In the genomic region with DNA sequence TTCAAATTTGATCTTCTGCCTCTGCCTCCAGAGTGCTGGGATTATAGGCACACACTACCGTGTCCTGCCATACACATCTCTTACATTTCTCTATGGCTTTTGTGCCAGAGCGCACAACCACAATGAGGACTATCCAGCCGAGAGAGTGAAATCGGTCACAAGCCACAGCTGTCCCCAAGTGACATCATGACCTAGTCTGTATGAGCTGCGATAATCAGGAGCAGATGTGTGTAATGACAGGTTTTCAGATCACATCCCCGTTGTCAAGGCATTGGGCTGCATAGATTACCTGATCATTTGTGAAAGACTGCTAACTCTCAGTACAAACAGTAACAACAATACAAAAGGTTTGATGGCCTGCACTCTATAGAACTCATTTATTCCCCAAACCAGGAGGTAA, we compare ENCODE assay signal across 22 mouse cellular contexts. TPM values are rescaled to one million over a fixed set of nuclear protein-coding genes. Genes with fewer than 3 reads are reported as not detected.
DNase-seq lines count a peak whose midpoint lies in the region; ATAC-seq and TF ChIP-seq lines count a peak whose summit lies in the region.
"Had no signal": no experiment of that assay in that cellular context is flagged by ENCODE, and none has a peak within 500 bp of the region (broad histone marks: within the 10 kb centered on the region; RNA-seq: fewer than 3 reads in every experiment).

No protein-coding gene starts in this region.

- no peak overlapping the region for H3K4me3 ChIP-seq in forebrain, embryonic 12.5 days (replicated peaks)
- no peak overlapping the region for H3K4me3 ChIP-seq in forebrain, postnatal 0 days (ENCODE audit: low read depth, low read length)
- H3K4me3 ChIP-seq in left cerebral cortex, adult 2 months = no peak overlapping the region
- no peak overlapping the region for H3K4me3 ChIP-seq in embryonic facial prominence, embryonic 11.5 days (ENCODE audit: low read depth, low read length)
- no peak overlapping the region for H3K4me3 ChIP-seq in limb, embryonic 12.5 days (replicated peaks)
- no peak overlapping the region for H3K4me3 ChIP-seq in neural tube, embryonic 15.5 days (replicated peaks)
- H3K4me3 ChIP-seq: embryonic facial prominence, embryonic 15.5 days; heart, adult 2 months; hindbrain, embryonic 15.5 days; midbrain, embryonic 15.5 days had no signal

- no peak overlapping the region for H3K4me2 ChIP-seq in forebrain, embryonic 12.5 days
- no peak overlapping the region for H3K4me2 ChIP-seq in forebrain, postnatal 0 days (ENCODE audit: low read depth)
- H3K4me2 ChIP-seq in embryonic facial prominence, embryonic 11.5 days (ENCODE audit: low read depth, low read length) = no peak overlapping the region
- H3K4me2 ChIP-seq in limb, embryonic 12.5 days = no peak overlapping the region
- no peak overlapping the region for H3K4me2 ChIP-seq in neural tube, embryonic 15.5 days
- H3K4me2 ChIP-seq: embryonic facial prominence, embryonic 15.5 days; hindbrain, embryonic 15.5 days; midbrain, embryonic 15.5 days had no signal

- ATAC-seq in forebrain, embryonic 12.5 days (ENCODE audit: low FRiP score) = no peak; the same call in 1 of the 2 replicates
- ATAC-seq in forebrain, postnatal 0 days = no peak
- ATAC-seq in embryonic facial prominence, embryonic 11.5 days (replicated peaks; ENCODE audit: insufficient number of reproducible peaks, low FRiP score, low TSS enrichment, low read depth) = no peak
- no peak for ATAC-seq in limb, embryonic 12.5 days (ENCODE audit: insufficient number of reproducible peaks, insufficient read depth, low FRiP score, low TSS enrichment, low read depth)
- no peak for ATAC-seq in neural tube, embryonic 15.5 days (ENCODE audit: low FRiP score)
- ATAC-seq: midbrain, embryonic 15.5 days had no signal

- no peaks in the 10 kb centered on the region for H3K9me3 ChIP-seq in forebrain, embryonic 12.5 days
- no peaks in the 10 kb centered on the region for H3K9me3 ChIP-seq in forebrain, postnatal 0 days (ENCODE audit: low read length)
- H3K9me3 ChIP-seq in embryonic facial prominence, embryonic 11.5 days (replicated peaks; ENCODE audit: control insufficient read depth, low read length) = no peaks in the 10 kb centered on the region
- no peaks in the 10 kb centered on the region for H3K9me3 ChIP-seq in limb, embryonic 12.5 days
- no peaks in the 10 kb centered on the region for H3K9me3 ChIP-seq in neural tube, embryonic 15.5 days (replicated peaks)
- H3K9me3 ChIP-seq: embryonic facial prominence, embryonic 15.5 days; G1E; hindbrain, embryonic 15.5 days; midbrain, embryonic 15.5 days had no signal

- no peak for DNase-seq in forebrain, postnatal 0 days
- DNase-seq in left cerebral cortex, adult 2 months (ENCODE audit: extremely low spot score in 1 of 2, low spot score in 2 of 2) = no peak
- DNase-seq in left cerebral cortex, postnatal 14 days (ENCODE audit: low spot score in 2 of 2) = no peak
- peak; percentile 72 for DNase-seq in embryonic facial prominence, embryonic 11.5 days (ENCODE audit: low spot score)
- no peak for DNase-seq in yolk sac, embryonic 10.5 days (ENCODE audit: low spot score)
- DNase-seq: adrenal gland, postnatal 25 days; cerebellum, adult 11-12 months; cerebellum, postnatal 25 days; gastrocnemius, postnatal 14 days; heart, adult 2 months; kidney, adult 18-20 months; kidney, postnatal 10 days; lung, postnatal 10 days; right cerebral cortex, postnatal 4 days; thymus, postnatal 14 days had no signal

- no peak for TF ChIP-seq CTCF in forebrain, postnatal 0 days (IDR thresholded peaks at IDR 0.05; ENCODE audit: low read depth)
- TF ChIP-seq CTCF in left cerebral cortex, adult 2 months (IDR thresholded peaks at IDR 0.05) = no peak

- H3K36me3 ChIP-seq in forebrain, embryonic 12.5 days (replicated peaks) = no peaks in the 10 kb centered on the region
- 0 out of 2 replicates have a peak, but pooled peaks cover 3% of the 10 kb centered on the region for H3K36me3 ChIP-seq in forebrain, postnatal 0 days (ENCODE audit: insufficient read depth)
- H3K36me3 ChIP-seq in embryonic facial prominence, embryonic 11.5 days (replicated peaks; ENCODE audit: control insufficient read depth, insufficient read depth, low read depth, low read length) = no peaks in the 10 kb centered on the region
- no peaks in the 10 kb centered on the region for H3K36me3 ChIP-seq in limb, embryonic 12.5 days
- H3K36me3 ChIP-seq in neural tube, embryonic 15.5 days = 0 out of 2 replicates have a peak, but pooled peaks cover 11% of the 10 kb centered on the region
- H3K36me3 ChIP-seq: embryonic facial prominence, embryonic 15.5 days; G1E; hindbrain, embryonic 15.5 days had no signal

- H3K9ac ChIP-seq in forebrain, embryonic 12.5 days = no peak overlapping the region
- H3K9ac ChIP-seq in forebrain, postnatal 0 days = no peak overlapping the region
- H3K9ac ChIP-seq in embryonic facial prominence, embryonic 11.5 days (replicated peaks; ENCODE audit: low read length) = no peak overlapping the region
- no peak overlapping the region; the same call in 1 of the 2 replicates for H3K9ac ChIP-seq in limb, embryonic 12.5 days (replicated peaks)
- H3K9ac ChIP-seq in neural tube, embryonic 15.5 days (replicated peaks) = no peak overlapping the region
- H3K9ac ChIP-seq: embryonic facial prominence, embryonic 15.5 days; hindbrain, embryonic 15.5 days; midbrain, embryonic 15.5 days had no signal

- intact Hi-C loops in left cerebral cortex, adult 2 months (cut with DNase I) = no loop called here
- intact Hi-C loops in left cerebral cortex, postnatal 14 days (cut with DNase I) = no loop called here

- H3K4me1 ChIP-seq in forebrain, embryonic 12.5 days = peaks cover 25% of the 10 kb centered on the region
- no peaks in the 10 kb centered on the region for H3K4me1 ChIP-seq in forebrain, postnatal 0 days (ENCODE audit: insufficient read depth)
- peaks cover 2% of the 10 kb centered on the region for H3K4me1 ChIP-seq in embryonic facial prominence, embryonic 11.5 days (ENCODE audit: control insufficient read depth, insufficient read depth, low read length)
- H3K4me1 ChIP-seq in limb, embryonic 12.5 days (replicated peaks) = peaks cover 67% of the 10 kb centered on the region
- H3K4me1 ChIP-seq in neural tube, embryonic 15.5 days = peaks cover 20% of the 10 kb centered on the region

- H3K27me3 ChIP-seq in forebrain, embryonic 12.5 days = no peaks in the 10 kb centered on the region
- no peaks in the 10 kb centered on the region for H3K27me3 ChIP-seq in forebrain, postnatal 0 days (ENCODE audit: insufficient read depth, low read length)
- H3K27me3 ChIP-seq in embryonic facial prominence, embryonic 11.5 days (ENCODE audit: control insufficient read depth, insufficient read depth, low read length) = no peaks in the 10 kb centered on the region
- no peaks in the 10 kb centered on the region for H3K27me3 ChIP-seq in limb, embryonic 12.5 days
- no peaks in the 10 kb centered on the region for H3K27me3 ChIP-seq in neural tube, embryonic 15.5 days (replicated peaks)
- H3K27me3 ChIP-seq: embryonic facial prominence, embryonic 15.5 days; hindbrain, embryonic 15.5 days; midbrain, embryonic 15.5 days had no signal

- WGBS in forebrain, embryonic 12.5 days = 59% methylated on average over 6 of the region's 6 CpGs
- 56% methylated on average over 6 of the region's 6 CpGs for WGBS in forebrain, postnatal 0 days
- WGBS in embryonic facial prominence, embryonic 11.5 days = 36% methylated on average over 6 of the region's 6 CpGs
- WGBS in limb, embryonic 12.5 days = 34% methylated on average over 6 of the region's 6 CpGs
- 64% methylated on average over 6 of the region's 6 CpGs for WGBS in neural tube, embryonic 15.5 days

- H3K27ac ChIP-seq in forebrain, embryonic 12.5 days = 0 out of 2 replicates have a peak overlapping the region, but pooled peaks have one; percentile 65
- H3K27ac ChIP-seq in forebrain, postnatal 0 days (ENCODE audit: low read depth, low read length) = no peak overlapping the region
- H3K27ac ChIP-seq in left cerebral cortex, adult 2 months = peak overlapping the region; percentile 28; the same call in 1 of the 2 replicates
- H3K27ac ChIP-seq in embryonic facial prominence, embryonic 11.5 days (replicated peaks; ENCODE audit: low read depth, low read length) = peak overlapping the region; percentile 53
- H3K27ac ChIP-seq in limb, embryonic 12.5 days = peak overlapping the region; percentile 78
- H3K27ac ChIP-seq in neural tube, embryonic 15.5 days (replicated peaks) = no peak overlapping the region
- H3K27ac ChIP-seq: heart, adult 2 months; hindbrain, embryonic 15.5 days; midbrain, embryonic 15.5 days had no signal

RNA-seq across cellular contexts. Expression of a gene that starts 28.4 kb away (rescaled TPM):
- polyA plus RNA-seq in forebrain, embryonic 12.5 days (2016; fragmentation: Nextera tagmentation; extraction: Ambion mirVana) = 96.4 and 96.9 TPM in 2 replicates
- 48.7 and 51.8 TPM in 2 replicates for total RNA-seq in forebrain, postnatal 0 days (2014; rRNA removed)
- 59.9 and 60.7 TPM in 2 replicates for polyA plus RNA-seq in forebrain, postnatal 0 days (2015; fragmentation: Nextera tagmentation; extraction: Ambion mirVana)
- 10 to 100 TPM; 25.9 to 28.8 TPM for total RNA-seq in left cerebral cortex, adult 2 months (2021)
- 10 to 100 TPM; 22.6 to 27.0 TPM for total RNA-seq in left cerebral cortex, postnatal 14 days (2021)
- 87.8 and 93.4 TPM in 2 replicates for polyA plus RNA-seq in embryonic facial prominence, embryonic 11.5 days (2014; fragmentation: Nextera tagmentation; extraction: Ambion mirVana)
- polyA plus RNA-seq in limb, embryonic 12.5 days (2016; fragmentation: Nextera tagmentation; extraction: Ambion mirVana) = 96.0 and 99.2 TPM in 2 replicates
- polyA plus RNA-seq in neural tube, embryonic 15.5 days (2015; fragmentation: Nextera tagmentation; extraction: Ambion mirVana) = 69.7 and 73.1 TPM in 2 replicates

RNA-seq across cellular contexts. Expression of a gene that starts 55.6 kb away (rescaled TPM):
- polyA plus RNA-seq in forebrain, embryonic 12.5 days (2016; fragmentation: Nextera tagmentation; extraction: Ambion mirVana) = 12.3 and 14.2 TPM in 2 replicates
- 66.9 and 68.7 TPM in 2 replicates for total RNA-seq in forebrain, postnatal 0 days (2014; rRNA removed)
- 11.7 and 12.2 TPM in 2 replicates for polyA plus RNA-seq in forebrain, postnatal 0 days (2015; fragmentation: Nextera tagmentation; extraction: Ambion mirVana)
- total RNA-seq in left cerebral cortex, adult 2 months (2021) = 100 to 1,000 TPM; 113 to 119 TPM
- total RNA-seq in left cerebral cortex, postnatal 14 days (2021) = 100 to 1,000 TPM; 110 to 111 TPM
- 15.4 and 15.9 TPM in 2 replicates for polyA plus RNA-seq in embryonic facial prominence, embryonic 11.5 days (2014; fragmentation: Nextera tagmentation; extraction: Ambion mirVana)
- 18.4 and 18.8 TPM in 2 replicates for polyA plus RNA-seq in limb, embryonic 12.5 days (2016; fragmentation: Nextera tagmentation; extraction: Ambion mirVana)
- polyA plus RNA-seq in neural tube, embryonic 15.5 days (2015; fragmentation: Nextera tagmentation; extraction: Ambion mirVana) = 10.0 and 10.6 TPM in 2 replicates

Comparison
In these comparisons a context has a peak if more than half of its experiments do, and no peak if none do; other contexts are left out.
1. H3K27ac ChIP-seq: peak in forebrain, embryonic 12.5 days (single experiment), left cerebral cortex, adult 2 months (single experiment), embryonic facial prominence, embryonic 11.5 days (single experiment) and limb, embryonic 12.5 days (single experiment); none in forebrain, postnatal 0 days (single experiment) and neural tube, embryonic 15.5 days (single experiment).